Mouse (Mus musculus) G1E (cell line): ENCODE measurements at regions not wholly inside any gene's neighbourhood (a gene's known extent, or its start where the extent isn't known, plus 50 kb on each side); places are given as distances from the start of the nearest gene placed in this dataset.

Experiments
- ATAC-seq: 2 replicates; pipeline ENCODE4 v1.8.0; 2016; ENCODE audit warnings: mild to moderate bottlenecking; ENCODE audit not compliant: insufficient number of reproducible peaks, poor library complexity, low FRiP score, severe bottlenecking; ENCODE audit errors: extremely low read depth
- DNase-seq: peaks from one replicate; pipeline ENCODE4 v3.0.0; 2012; ENCODE audit warnings: low spot score
- H3K27me3 ChIP-seq: 2 replicates; pipeline ENCODE4 v1.6.1; 2012; ENCODE audit warnings: mild to moderate bottlenecking, low read length, inconsistent platforms; ENCODE audit not compliant: insufficient read depth
- H3K36me3 ChIP-seq: replicated peaks from 2 replicates; pipeline ENCODE3; 2012; ENCODE audit warnings: mild to moderate bottlenecking, inconsistent platforms
- H3K4me1 ChIP-seq: 2 replicates; pipeline ENCODE4 v1.6.1; 2012; ENCODE audit warnings: low read depth, low read length, inconsistent platforms, mixed read lengths; ENCODE audit not compliant: insufficient read depth
- H3K4me3 ChIP-seq: 2 replicates; pipeline ENCODE4 v1.5.1; 2012; ENCODE audit warnings: low read depth, mild to moderate bottlenecking, inconsistent platforms, low read length, moderate library complexity, mixed read lengths
- H3K9me3 ChIP-seq: replicated peaks from 2 replicates; pipeline ENCODE4 v1.6.1; 2012; ENCODE audit warnings: inconsistent platforms
- CTCF ChIP-seq: IDR thresholded peaks from 2 replicates; pipeline ENCODE4 v1.5.1; 2012; ENCODE audit warnings: low read depth, low read length, inconsistent platforms, mixed read lengths
- GATA1 ChIP-seq: IDR thresholded peaks from 2 replicates; pipeline ENCODE4 v1.6.1; 2012; ENCODE audit warnings: borderline replicate concordance, low read length, inconsistent platforms, mixed read lengths
- GATA2 ChIP-seq: IDR thresholded peaks from 2 replicates; pipeline ENCODE4 v1.6.1; 2012; ENCODE audit warnings: low read depth, low read length, inconsistent platforms, borderline replicate concordance
- POLR2AphosphoS5 ChIP-seq: IDR thresholded peaks from 2 replicates; pipeline ENCODE4 v1.6.1; 2012; ENCODE audit warnings: low read depth, low read length, inconsistent platforms; ENCODE audit not compliant: insufficient replicate concordance
- TAL1 ChIP-seq: conservative IDR thresholded peaks from 2 replicates; pipeline ENCODE4 v1.6.1; 2012; ENCODE audit warnings: low read depth, low read length, inconsistent platforms, mixed read lengths

DNA sequence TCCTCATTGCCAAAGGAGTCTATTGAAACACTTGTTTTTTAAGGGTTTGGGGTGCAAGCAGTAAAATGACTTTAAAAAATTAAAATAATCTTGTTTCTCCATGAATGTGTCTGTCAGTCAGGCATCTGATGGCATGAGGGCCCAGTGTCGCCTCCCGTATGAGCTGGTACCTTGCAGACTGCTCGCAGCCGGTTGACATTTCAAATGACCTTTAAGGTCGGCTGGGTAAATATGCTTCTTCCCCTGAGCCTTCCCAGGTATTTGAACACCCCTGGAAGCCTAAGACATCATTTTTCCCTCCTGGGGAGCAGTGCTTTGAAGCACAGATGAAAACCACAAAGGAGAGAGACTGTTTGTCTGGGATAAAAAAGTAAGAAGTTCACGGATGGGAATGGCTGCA, 52.2 kb upstream of the Lclat1 start:
- ATAC-seq (no peak), DNase-seq (no peak)
- Histone ChIP-seq H3K4me3 (no peak overlapping the region), H3K4me1 (no peaks in the 10 kb centered on the region), H3K36me3 (no peaks in the 10 kb centered on the region), H3K9me3 (no peaks in the 10 kb centered on the region), H3K27me3 (peaks cover 8% of the 10 kb centered on the region; the same call in 1 of the 2 replicates)
- TF ChIP-seq POLR2AphosphoS5 = no peak
- TF ChIP-seq TAL1 = no peak
- no peak for TF ChIP-seq GATA1
- TF ChIP-seq GATA2 = no peak
- TF ChIP-seq CTCF = no peak

DNA sequence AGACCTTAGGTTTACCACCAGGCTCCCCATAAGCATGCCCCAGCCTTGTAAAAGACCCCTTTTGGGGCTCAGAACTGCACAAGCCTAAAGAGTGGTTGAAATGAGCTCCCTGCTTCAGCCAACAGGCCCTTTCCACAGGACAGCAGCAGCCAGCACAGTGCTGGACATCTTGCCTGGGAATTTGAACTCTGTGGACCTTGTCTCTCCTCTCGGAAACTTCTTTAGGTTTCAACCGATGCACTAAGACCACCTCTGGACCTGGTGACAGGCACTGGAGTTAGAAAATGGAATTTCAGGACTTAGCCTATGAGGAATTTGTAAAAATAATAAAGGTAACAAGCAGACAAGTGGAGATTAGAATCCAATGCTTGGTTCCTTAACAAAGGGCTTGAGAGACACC, 51.2 kb upstream of the Lclat1 start:
- no peak for TF ChIP-seq CTCF
- no peak for TF ChIP-seq TAL1
- TF ChIP-seq GATA2 = no peak
- no peak for TF ChIP-seq POLR2AphosphoS5
- TF ChIP-seq GATA1 = no peak
- no peak for ATAC-seq
- DNase-seq = no peak
- no peaks in the 10 kb centered on the region for H3K36me3 ChIP-seq
- H3K27me3 ChIP-seq = peaks cover 13% of the 10 kb centered on the region; the same call in 1 of the 2 replicates
- H3K9me3 ChIP-seq = no peaks in the 10 kb centered on the region
- no peak overlapping the region for H3K4me3 ChIP-seq
- H3K4me1 ChIP-seq = no peaks in the 10 kb centered on the region
